Mouse (Mus musculus) spleen, adult 2 months (tissue): Measurements from ENCODE around the gene Rere.

Experiments used
- CTCF ChIP-seq: fragments of 200-500 bp; IDR thresholded peaks from 2 replicates; pipeline ENCODE4 v1.5.1; 2011; ENCODE audit warnings: mild to moderate bottlenecking, inconsistent platforms; ENCODE audit not compliant: insufficient read depth, insufficient read length, insufficient replicate concordance; ENCODE audit errors: extremely low read depth
- POLR2A ChIP-seq: fragments of 200-500 bp; IDR thresholded peaks from 2 replicates; pipeline ENCODE4 v1.6.1; 2011; ENCODE audit warnings: low read depth, low read length, inconsistent platforms

DNA sequence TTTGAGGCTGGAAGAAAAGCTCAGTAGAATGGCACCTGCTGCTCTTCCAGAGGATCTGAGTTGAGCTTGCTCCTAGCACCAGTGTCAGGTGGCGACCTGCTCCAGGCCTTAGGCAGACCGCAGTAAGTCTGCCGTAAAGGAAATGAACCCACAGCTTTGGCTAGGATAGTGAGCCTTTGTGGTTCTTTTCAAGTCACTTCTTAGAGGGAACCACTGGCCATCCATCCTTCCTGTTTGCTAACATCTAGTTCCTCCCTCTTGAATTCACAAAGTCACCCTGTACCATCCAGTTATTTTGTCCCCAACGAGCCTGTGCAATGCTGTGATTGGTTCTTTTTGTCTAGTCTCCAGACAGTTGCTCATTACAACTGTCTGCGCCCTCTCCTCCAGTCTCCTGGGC lies 38.7 kb upstream of the Rere start:
- TF ChIP-seq POLR2A (no peak), CTCF (no peak)
